Comparison of ENCODE assay signal across 8 mouse cellular contexts in genomic region chr17:56183658-56184103, GRCm38 (mm10). TPM values are rescaled to one million over a fixed set of nuclear protein-coding genes. Genes with fewer than 3 reads are reported as not detected.
A peak's percentile ranks its signal among the peaks of the same experiment; 100 is the strongest.
DNase-seq lines count a peak whose midpoint lies in the region; ATAC-seq and TF ChIP-seq lines count a peak whose summit lies in the region.

Mydgf (minus strand) TSS chr17:56183920.

- peak within 1 kb of the TSS; percentile 93 for H3K4me2 ChIP-seq in CH12.LX (ENCODE audit: insufficient read depth, low read depth, poor library complexity, severe bottlenecking)
- peak within 1 kb of the TSS; percentile 90 for H3K4me2 ChIP-seq in forebrain, embryonic 11.5 days (ENCODE audit: low read depth, low read length, severe bottlenecking)
- H3K4me2 ChIP-seq in heart, embryonic 16.5 days (ENCODE audit: low read depth, low read length) = peak within 1 kb of the TSS; percentile 97
- peak within 1 kb of the TSS; percentile 87 for H3K4me2 ChIP-seq in liver, embryonic 15.5 days
- H3K4me2 ChIP-seq in neural tube, embryonic 12.5 days (replicated peaks) = peak within 1 kb of the TSS; percentile 92

- H3K79me2 ChIP-seq in CH12.LX (replicated peaks; ENCODE audit: control insufficient read depth, extremely low read depth, insufficient read depth, poor library complexity, severe bottlenecking) = peaks cover 17% of the 10 kb centered on the region

- DNase-seq in CH12.LX (ENCODE audit: extremely low read depth) = peak; percentile 92
- peak; percentile 90 for DNase-seq in c-Kit-positive CD71-positive TER-119-negative erythroid progenitor cells, embryonic 14.5 days (ENCODE audit: low read depth)
- DNase-seq in forebrain, embryonic 11.5 days (ENCODE audit: low spot score) = peak; percentile 97
- DNase-seq in kidney, postnatal 36 days = peak; percentile 96 to 98
- peak; percentile 80 for DNase-seq in telencephalon, adult 2 months (ENCODE audit: low read depth, low spot score)

- TF ChIP-seq EP300 in CH12.LX (IDR thresholded peaks at IDR 0.05; ENCODE audit: low read length) = no peak

- no peak for TF ChIP-seq CTCF in CH12.LX (conservative IDR thresholded peaks at IDR 0.05 in 1 of 2, IDR thresholded peaks at IDR 0.05 in 1 of 2; ENCODE audit: low read depth in 2 of 2, low read length in 2 of 2)

- no peak for TF ChIP-seq RAD21 in CH12.LX (IDR thresholded peaks at IDR 0.05; ENCODE audit: low read depth, low read length)

- peak; percentile 91 for TF ChIP-seq POLR2A in CH12.LX (IDR thresholded peaks at IDR 0.05; ENCODE audit: low read depth, low read length)

- peak; percentile 95 for ATAC-seq in forebrain, embryonic 11.5 days (replicated peaks; ENCODE audit: low FRiP score)
- ATAC-seq in heart, embryonic 16.5 days (replicated peaks; ENCODE audit: extremely low read depth, insufficient read depth, low FRiP score) = peak; percentile 93
- peak; percentile 83 for ATAC-seq in liver, embryonic 15.5 days (ENCODE audit: insufficient read depth)
- ATAC-seq in neural tube, embryonic 12.5 days (ENCODE audit: low FRiP score, low read depth) = peak; percentile 88

- H3K4me1 ChIP-seq in CH12.LX (ENCODE audit: control insufficient read depth in 1 of 2, insufficient read depth in 2 of 2) = peaks cover 8 to 30% of the 10 kb centered on the region in 2 experiments
- H3K4me1 ChIP-seq in forebrain, embryonic 11.5 days (replicated peaks; ENCODE audit: control insufficient read depth, insufficient read depth, low read length) = 0 out of 2 replicates have a peak, but pooled peaks cover 3% of the 10 kb centered on the region
- H3K4me1 ChIP-seq in heart, embryonic 16.5 days (ENCODE audit: control insufficient read depth, insufficient read depth, low read length) = peaks cover 11% of the 10 kb centered on the region
- peaks cover 38% of the 10 kb centered on the region for H3K4me1 ChIP-seq in liver, embryonic 15.5 days (replicated peaks)
- H3K4me1 ChIP-seq in neural tube, embryonic 12.5 days = peaks cover 30% of the 10 kb centered on the region

- no peaks in the 10 kb centered on the region for H3K27me3 ChIP-seq in CH12.LX (replicated peaks)
- no peaks in the 10 kb centered on the region for H3K27me3 ChIP-seq in forebrain, embryonic 11.5 days (ENCODE audit: control insufficient read depth, insufficient read depth, low read length)
- no peaks in the 10 kb centered on the region for H3K27me3 ChIP-seq in heart, embryonic 16.5 days (ENCODE audit: control insufficient read depth, insufficient read depth, low read length)
- H3K27me3 ChIP-seq in liver, embryonic 15.5 days = no peaks in the 10 kb centered on the region
- no peaks in the 10 kb centered on the region for H3K27me3 ChIP-seq in neural tube, embryonic 12.5 days (replicated peaks)

- peak within 1 kb of the TSS; percentile 89 for H3K9ac ChIP-seq in CH12.LX (ENCODE audit: insufficient read depth, low read depth)
- peak within 1 kb of the TSS; percentile 74 for H3K9ac ChIP-seq in forebrain, embryonic 11.5 days (ENCODE audit: low read length)
- H3K9ac ChIP-seq in heart, embryonic 16.5 days (ENCODE audit: low read length) = peak within 1 kb of the TSS; percentile 92
- peak within 1 kb of the TSS; percentile 78 for H3K9ac ChIP-seq in liver, embryonic 15.5 days
- H3K9ac ChIP-seq in neural tube, embryonic 12.5 days = peak within 1 kb of the TSS; percentile 71

- H3K36me3 ChIP-seq in CH12.LX (replicated peaks in 1 of 2; ENCODE audit: control insufficient read depth in 1 of 2, insufficient read depth in 1 of 2, low read length in 1 of 2) = peaks cover 55 to 77% of the 10 kb centered on the region in 2 experiments
- H3K36me3 ChIP-seq in forebrain, embryonic 11.5 days (ENCODE audit: control insufficient read depth, insufficient read depth, low read length) = peaks cover 3% of the 10 kb centered on the region; the same call in 1 of the 2 replicates
- peaks cover 28% of the 10 kb centered on the region; the same call in 1 of the 2 replicates for H3K36me3 ChIP-seq in heart, embryonic 16.5 days (ENCODE audit: control insufficient read depth, insufficient read depth)
- peaks cover 56% of the 10 kb centered on the region for H3K36me3 ChIP-seq in liver, embryonic 15.5 days (replicated peaks)
- H3K36me3 ChIP-seq in neural tube, embryonic 12.5 days = peaks cover 55% of the 10 kb centered on the region

- in situ Hi-C loops in CH12.LX (cut with MboI; ENCODE audit: low pct_ligation_motif_present, low pct_unique_long_range_greater_than_20kb, low sequenced_read_pairs) = no loop called here

- dilution Hi-C loops in CH12.LX (cut with MboI; ENCODE audit: extremely low pct_ligation_motif_present, extremely low pct_unique_long_range_greater_than_20kb, low sequenced_read_pairs) = no loop called here

- peak within 1 kb of the TSS; percentile 97 to 100 (median 98) for H3K4me3 ChIP-seq in CH12.LX (replicated peaks in 1 of 3; ENCODE audit: low read depth in 2 of 3, low read length in 2 of 3, poor library complexity in 1 of 3)
- H3K4me3 ChIP-seq in forebrain, embryonic 11.5 days (ENCODE audit: low read depth, low read length) = peak within 1 kb of the TSS; percentile 80
- H3K4me3 ChIP-seq in heart, embryonic 16.5 days (ENCODE audit: low read length) = peak within 1 kb of the TSS; percentile 96
- peak within 1 kb of the TSS; percentile 81 for H3K4me3 ChIP-seq in liver, embryonic 15.5 days (replicated peaks)
- H3K4me3 ChIP-seq in neural tube, embryonic 12.5 days = peak within 1 kb of the TSS; percentile 71

- WGBS in forebrain, embryonic 11.5 days = under 1% methylated on average over 47 of the region's 47 CpGs
- WGBS in heart, embryonic 16.5 days = under 1% methylated on average over 47 of the region's 47 CpGs
- WGBS in liver, embryonic 15.5 days (ENCODE audit: insufficient replicate concordance) = under 1% methylated on average over 47 of the region's 47 CpGs
- WGBS in neural tube, embryonic 12.5 days = under 1% methylated on average over 47 of the region's 47 CpGs

- peak within 1 kb of the TSS; percentile 62 for H3K27ac ChIP-seq in CH12.LX (ENCODE audit: insufficient read depth, low read depth)
- 0 out of 2 replicates have a peak within 1 kb of the TSS, but pooled peaks have one; percentile 46 for H3K27ac ChIP-seq in forebrain, embryonic 11.5 days (ENCODE audit: low read depth, low read length)
- H3K27ac ChIP-seq in heart, embryonic 16.5 days (ENCODE audit: low read length) = peak within 1 kb of the TSS; percentile 78
- H3K27ac ChIP-seq in liver, embryonic 15.5 days (replicated peaks) = peak within 1 kb of the TSS; percentile 73
- no peak within 1 kb of the TSS for H3K27ac ChIP-seq in neural tube, embryonic 12.5 days

- H3K9me3 ChIP-seq in CH12.LX (replicated peaks; ENCODE audit: low read length) = no peaks in the 10 kb centered on the region
- H3K9me3 ChIP-seq in forebrain, embryonic 11.5 days (ENCODE audit: control insufficient read depth, low read length) = no peaks in the 10 kb centered on the region
- no peaks in the 10 kb centered on the region for H3K9me3 ChIP-seq in heart, embryonic 16.5 days (replicated peaks; ENCODE audit: control insufficient read depth, low read length)
- no peaks in the 10 kb centered on the region for H3K9me3 ChIP-seq in liver, embryonic 15.5 days (replicated peaks)
- H3K9me3 ChIP-seq in neural tube, embryonic 12.5 days = no peaks in the 10 kb centered on the region

TF ChIP-seq in CH12.LX, 34 proteins besides CTCF, POLR2A, EP300 and RAD21 (continues in another document):
- TF ChIP-seq MAFK (IDR thresholded peaks at IDR 0.05; ENCODE audit: insufficient replicate concordance, low read length) = no peak
- no peak for TF ChIP-seq JUN (IDR thresholded peaks at IDR 0.05; ENCODE audit: insufficient read depth, low read depth, low read length)
- peak; percentile 81 for TF ChIP-seq POLR2AphosphoS2 (IDR thresholded peaks at IDR 0.05; ENCODE audit: low read depth, low read length)
- TF ChIP-seq MAX (IDR thresholded peaks at IDR 0.05; ENCODE audit: low read length) = peak; percentile 94
- TF ChIP-seq MYC (IDR thresholded peaks at IDR 0.05; ENCODE audit: low read depth, low read length) = peak; percentile 54; the same call in 1 of the 2 replicates
- no peak for TF ChIP-seq ZNF384 (IDR thresholded peaks at IDR 0.05; ENCODE audit: low read depth, low read length)
- TF ChIP-seq USF2 (conservative IDR thresholded peaks at IDR 0.05; ENCODE audit: low read depth, low read length) = peak; percentile 93
- peak; percentile 49; the same call in 1 of the 2 replicates for TF ChIP-seq IRF4 (IDR thresholded peaks at IDR 0.05; ENCODE audit: low read depth, low read length)
- no peak for TF ChIP-seq SMC3 (IDR thresholded peaks at IDR 0.05; ENCODE audit: low read depth, low read length)
- no peak for TF ChIP-seq UBTF (IDR thresholded peaks at IDR 0.05; ENCODE audit: low read depth, low read length)
- TF ChIP-seq GABPA (IDR thresholded peaks at IDR 0.05; ENCODE audit: insufficient replicate concordance, low read depth, low read length) = no peak
- TF ChIP-seq ZKSCAN1 (IDR thresholded peaks at IDR 0.05; ENCODE audit: borderline replicate concordance, low read depth, low read length) = no peak
- peak; percentile 94 for TF ChIP-seq SIN3A (IDR thresholded peaks at IDR 0.05; ENCODE audit: low read length)
- peak; percentile 65; the same call in 1 of the 2 replicates for TF ChIP-seq KAT2A (IDR thresholded peaks at IDR 0.05; ENCODE audit: insufficient replicate concordance, low read length)
- 0 out of 2 replicates have a peak, but pooled peaks have one; percentile 63 for TF ChIP-seq CHD1 (IDR thresholded peaks at IDR 0.05; ENCODE audit: low read depth, low read length)
- TF ChIP-seq CHD2 (IDR thresholded peaks at IDR 0.05; ENCODE audit: low read length) = peak; percentile 25; the same call in 1 of the 2 replicates
- TF ChIP-seq MAZ (IDR thresholded peaks at IDR 0.05; ENCODE audit: low read depth, low read length) = peak; percentile 84
- peak; percentile 97 for TF ChIP-seq TCF12 (IDR thresholded peaks at IDR 0.05; ENCODE audit: low read depth, low read length)
- peak; percentile 71; the same call in 1 of the 2 replicates for TF ChIP-seq MEF2A (IDR thresholded peaks at IDR 0.05; ENCODE audit: borderline replicate concordance, low read depth, low read length)
- peak; percentile 91 for TF ChIP-seq MXI1 (IDR thresholded peaks at IDR 0.05; ENCODE audit: low read depth, low read length)
- TF ChIP-seq E2F4 (IDR thresholded peaks at IDR 0.05; ENCODE audit: insufficient replicate concordance, low read depth, low read length) = 0 out of 2 replicates have a peak, but pooled peaks have one; percentile 19
- peak; percentile 84 for TF ChIP-seq HCFC1 (IDR thresholded peaks at IDR 0.05; ENCODE audit: low read depth, low read length)

RNA-seq across cellular contexts. Expression of gene Mydgf, which starts in this region (rescaled TPM):
- total RNA-seq in CH12.LX (2012; rRNA removed) (101 and 106 TPM in 2 replicates), CH12.LX (2014; rRNA removed) (85.0 and 85.5 TPM in 2 replicates)
- 61.1 and 76.0 TPM in 2 replicates for polyA plus RNA-seq in CH12.LX (2012; ENCODE audit: insufficient read length, low read depth)
- polyA plus RNA-seq in forebrain, embryonic 11.5 days (2014; fragmentation: Nextera tagmentation; extraction: Ambion mirVana) = 55.4 and 64.0 TPM in 2 replicates
- polyA plus RNA-seq in heart, embryonic 16.5 days (2015; fragmentation: Nextera tagmentation; extraction: Ambion mirVana) = 69.9 and 75.1 TPM in 2 replicates
- 58.6 and 66.4 TPM in 2 replicates for polyA plus RNA-seq in liver, embryonic 15.5 days (2015; fragmentation: Nextera tagmentation; extraction: Ambion mirVana)
- 65.5 and 65.9 TPM in 2 replicates for polyA plus RNA-seq in neural tube, embryonic 12.5 days (2016; fragmentation: Nextera tagmentation; extraction: Ambion mirVana)
